Mouse (Mus musculus): ENCODE results near the gene Hpse2. TPM values are rescaled to one million over a fixed set of nuclear protein-coding genes. Genes with fewer than 3 reads are reported as not detected.

Hpse2 gene
- polyA plus RNA-seq, 1 experiment, result 0.77 TPM

- 72% methylated on average over 4 of the region's 4 CpGs for WGBS
- TF ChIP-seq CTCF (IDR thresholded peaks at IDR 0.05; ENCODE audit: insufficient read depth, low read length) (no peak), POLR2A (IDR thresholded peaks at IDR 0.05; ENCODE audit: borderline replicate concordance, extremely low read depth, low read depth, low read length) (no peak)
- DNase-seq, result no peak
- H3K4me3 ChIP-seq (replicated peaks; ENCODE audit: extremely low read depth, low read depth, low read length), result no peak overlapping the region
- H3K4me1 ChIP-seq (ENCODE audit: control insufficient read depth, insufficient read depth, low read length), result no peaks in the 10 kb centered on the region
These were observed 532.5 kb downstream of the Hpse2 start for GRCm38 (mm10) chr19:42855649-42856048.

GRCm38 (mm10) chr19:42850444-42850843, 537.7 kb downstream of the Hpse2 start:
- TF ChIP-seq CTCF (IDR thresholded peaks at IDR 0.05; ENCODE audit: insufficient read depth, low read length) (no peak), POLR2A (IDR thresholded peaks at IDR 0.05; ENCODE audit: borderline replicate concordance, extremely low read depth, low read depth, low read length) (no peak)
- Histone ChIP-seq H3K4me1 (ENCODE audit: control insufficient read depth, insufficient read depth, low read length) (no peaks in the 10 kb centered on the region), H3K4me3 (replicated peaks; ENCODE audit: extremely low read depth, low read depth, low read length) (no peak overlapping the region)
- 70% methylated on average over 5 of the region's 5 CpGs for WGBS
- DNase-seq, result no peak

- DNase-seq, result no peak
- TF ChIP-seq CTCF (IDR thresholded peaks at IDR 0.05; ENCODE audit: insufficient read depth, low read length) (no peak), POLR2A (IDR thresholded peaks at IDR 0.05; ENCODE audit: borderline replicate concordance, extremely low read depth, low read depth, low read length) (no peak)
- Histone ChIP-seq H3K4me1 (ENCODE audit: control insufficient read depth, insufficient read depth, low read length) (no peaks in the 10 kb centered on the region), H3K4me3 (replicated peaks; ENCODE audit: extremely low read depth, low read depth, low read length) (no peak overlapping the region)
- WGBS, result 67% methylated on average over 4 of the region's 4 CpGs
These were observed 548.4 kb downstream of the Hpse2 start for GRCm38 (mm10) chr19:42839621-42840294.

- no peak for TF ChIP-seq CTCF (IDR thresholded peaks at IDR 0.05; ENCODE audit: insufficient read depth, low read length)
- no peak for TF ChIP-seq POLR2A (IDR thresholded peaks at IDR 0.05; ENCODE audit: borderline replicate concordance, extremely low read depth, low read depth, low read length)
- DNase-seq, result no peak
- 84% methylated on average over 2 of the region's 2 CpGs for whole genome bisulfite sequencing
These were observed 549.0 kb downstream of the Hpse2 start for GRCm38 (mm10) chr19:42839118-42839517.

GRCm38 (mm10) chr19:42838271-42838670, 549.9 kb downstream of the Hpse2 start:
- no peaks in the 10 kb centered on the region for H3K4me1 ChIP-seq (ENCODE audit: control insufficient read depth, insufficient read depth, low read length)
- TF ChIP-seq POLR2A (IDR thresholded peaks at IDR 0.05; ENCODE audit: borderline replicate concordance, extremely low read depth, low read depth, low read length), result no peak
- no peak for TF ChIP-seq CTCF (IDR thresholded peaks at IDR 0.05; ENCODE audit: insufficient read depth, low read length)
- H3K4me3 ChIP-seq (replicated peaks; ENCODE audit: extremely low read depth, low read depth, low read length), result no peak overlapping the region
- no peak for DNase-seq
- whole genome bisulfite sequencing, result 77% methylated on average over 2 of the region's 2 CpGs

More at GRCm38 (mm10) chr19:42839118-42839517, 549.0 kb downstream of the Hpse2 start:
- Histone ChIP-seq H3K4me3 (replicated peaks; ENCODE audit: extremely low read depth, low read depth, low read length) (no peak overlapping the region), H3K4me1 (ENCODE audit: control insufficient read depth, insufficient read depth, low read length) (no peaks in the 10 kb centered on the region)

GRCm38 (mm10) chr19:42837591-42837990, 550.6 kb downstream of the Hpse2 start:
- no peak overlapping the region for H3K4me3 ChIP-seq (replicated peaks; ENCODE audit: extremely low read depth, low read depth, low read length)
- DNase-seq, result no peak
- TF ChIP-seq CTCF (IDR thresholded peaks at IDR 0.05; ENCODE audit: insufficient read depth, low read length) (no peak), POLR2A (IDR thresholded peaks at IDR 0.05; ENCODE audit: borderline replicate concordance, extremely low read depth, low read depth, low read length) (no peak)
- no peaks in the 10 kb centered on the region for H3K4me1 ChIP-seq (ENCODE audit: control insufficient read depth, insufficient read depth, low read length)
- 58% methylated on average over 10 of the region's 10 CpGs for WGBS

GRCm38 (mm10) chr19:42833126-42833525, 555.0 kb downstream of the Hpse2 start:
- no peak for DNase-seq
- 90% methylated on average over 7 of the region's 7 CpGs for WGBS
- TF ChIP-seq CTCF (IDR thresholded peaks at IDR 0.05; ENCODE audit: insufficient read depth, low read length), result no peak
- TF ChIP-seq POLR2A (IDR thresholded peaks at IDR 0.05; ENCODE audit: borderline replicate concordance, extremely low read depth, low read depth, low read length), result no peak
- Histone ChIP-seq H3K4me1 (ENCODE audit: control insufficient read depth, insufficient read depth, low read length) (no peaks in the 10 kb centered on the region), H3K4me3 (replicated peaks; ENCODE audit: extremely low read depth, low read depth, low read length) (no peak overlapping the region)

- WGBS, result 72% methylated on average over 2 of the region's 2 CpGs
- TF ChIP-seq CTCF (IDR thresholded peaks at IDR 0.05; ENCODE audit: insufficient read depth, low read length), result no peak
- TF ChIP-seq POLR2A (IDR thresholded peaks at IDR 0.05; ENCODE audit: borderline replicate concordance, extremely low read depth, low read depth, low read length), result no peak
These were observed 555.9 kb downstream of the Hpse2 start for GRCm38 (mm10) chr19:42832251-42832650.

GRCm38 (mm10) chr19:42829196-42829595, 559.0 kb downstream of the Hpse2 start:
- TF ChIP-seq POLR2A (IDR thresholded peaks at IDR 0.05; ENCODE audit: borderline replicate concordance, extremely low read depth, low read depth, low read length), result no peak
- no peak for TF ChIP-seq CTCF (IDR thresholded peaks at IDR 0.05; ENCODE audit: insufficient read depth, low read length)
- DNase-seq, result peak; percentile 28
- WGBS, result 42% methylated on average over 4 of the region's 4 CpGs
- Histone ChIP-seq H3K4me1 (ENCODE audit: control insufficient read depth, insufficient read depth, low read length) (no peaks in the 10 kb centered on the region), H3K4me3 (replicated peaks; ENCODE audit: extremely low read depth, low read depth, low read length) (no peak overlapping the region)

More at GRCm38 (mm10) chr19:42832251-42832650, 555.9 kb downstream of the Hpse2 start:
- DNase-seq, result no peak
- Histone ChIP-seq H3K4me1 (ENCODE audit: control insufficient read depth, insufficient read depth, low read length) (no peaks in the 10 kb centered on the region), H3K4me3 (replicated peaks; ENCODE audit: extremely low read depth, low read depth, low read length) (no peak overlapping the region)

GRCm38 (mm10) chr19:42827843-42828242, 560.3 kb downstream of the Hpse2 start:
- Histone ChIP-seq H3K4me3 (replicated peaks; ENCODE audit: extremely low read depth, low read depth, low read length) (no peak overlapping the region), H3K4me1 (ENCODE audit: control insufficient read depth, insufficient read depth, low read length) (no peaks in the 10 kb centered on the region)
- DNase-seq, result no peak
- TF ChIP-seq POLR2A (IDR thresholded peaks at IDR 0.05; ENCODE audit: borderline replicate concordance, extremely low read depth, low read depth, low read length) (no peak), CTCF (IDR thresholded peaks at IDR 0.05; ENCODE audit: insufficient read depth, low read length) (no peak)
- WGBS, result 68% methylated on average over 3 of the region's 3 CpGs
